Mouse (Mus musculus) kidney, embryonic 16.5 days (tissue): ENCODE measurements around the gene Msi2. TPM values are rescaled to one million over a fixed set of nuclear protein-coding genes. Genes with fewer than 3 reads are reported as not detected.

ENCODE experiments used
- ATAC-seq: fragments of 200-750 bp; cut with Nextera tagmentation; 2 replicates; pipeline ENCODE4 v1.8.0; 2017; ENCODE audit warnings: moderate TSS enrichment; ENCODE audit not compliant: low FRiP score, low TSS enrichment
- H3K27ac ChIP-seq: fragments of 300-500 bp; sonication (generic); 2 replicates; pipeline ENCODE4 v1.5.1; 2014; ENCODE audit warnings: low read length
- H3K27me3 ChIP-seq: fragments of 300-500 bp; sonication (generic); 2 replicates; pipeline ENCODE4 v1.6.1; 2014; ENCODE audit warnings: low read length, control low read depth, mixed read lengths; ENCODE audit not compliant: insufficient read depth
- H3K36me3 ChIP-seq: fragments of 300-500 bp; sonication (generic); 2 replicates; pipeline ENCODE4 v1.6.1; 2014; ENCODE audit warnings: low read length, control low read depth, mixed read lengths; ENCODE audit not compliant: insufficient read depth
- H3K4me1 ChIP-seq: fragments of 300-500 bp; sonication (generic); 2 replicates; pipeline ENCODE4 v1.6.1; 2014; ENCODE audit warnings: low read length, control low read depth, mixed read lengths; ENCODE audit not compliant: insufficient read depth
- H3K4me2 ChIP-seq: fragments of 300-500 bp; sonication (generic); replicated peaks from 2 replicates; pipeline ENCODE4 v1.6.1; 2014; ENCODE audit warnings: low read depth, low read length
- H3K4me3 ChIP-seq: fragments of 300-500 bp; sonication (generic); 2 replicates; pipeline ENCODE4 v1.5.1; 2014; ENCODE audit warnings: mild to moderate bottlenecking, low read length
- H3K9ac ChIP-seq: fragments of 300-500 bp; sonication (generic); replicated peaks from 2 replicates; pipeline ENCODE4 v1.6.1; 2014; ENCODE audit warnings: low read length
- H3K9me3 ChIP-seq: fragments of 300-500 bp; sonication (generic); 2 replicates; pipeline ENCODE4 v1.6.1; 2016; ENCODE audit warnings: low read length, control low read depth
- WGBS: fragments of 180-500 bp; shearing (Covaris S2); extraction: QIAGEN DNeasy Blood & Tissue Kit; methylation state at CpG from one replicate; pipeline ENCODE4 v1.1.7; 2014; 5-methylcytosine and 5-hydroxymethylcytosine counted together
- polyA plus RNA-seq: library from polyadenylated mRNA; unstranded; fragments of >200 nt; fragmentation: Nextera tagmentation; extraction: Ambion mirVana; gene quantifications from 2 replicates; pipeline ENCODE4 v1.2.1, GENCODE M21; 2015

Msi2 gene
- polyA plus RNA-seq, 1 experiment from 2014 or later, result 24.3 TPM

GRCm38 (mm10) chr11:88623671-88624070, 94.6 kb downstream of the Msi2 start:
- Histone ChIP-seq H3K36me3 (no peaks in the 10 kb centered on the region), H3K9ac (0 out of 2 replicates have a peak overlapping the region, but pooled peaks have one; percentile 25), H3K4me1 (peaks cover 99% of the 10 kb centered on the region), H3K4me2 (no peak overlapping the region), H3K27me3 (no peaks in the 10 kb centered on the region), H3K4me3 (no peak overlapping the region), H3K9me3 (no peaks in the 10 kb centered on the region), H3K27ac (peak overlapping the region; percentile 86; the same call in 1 of the 2 replicates)
- 52% methylated on average over 6 of the region's 6 CpGs for WGBS
- no peak for ATAC-seq

- Histone ChIP-seq H3K9ac (no peak overlapping the region), H3K4me3 (no peak overlapping the region), H3K9me3 (no peaks in the 10 kb centered on the region), H3K27me3 (no peaks in the 10 kb centered on the region), H3K4me1 (peaks cover 99% of the 10 kb centered on the region), H3K36me3 (no peaks in the 10 kb centered on the region), H3K4me2 (no peak overlapping the region), H3K27ac (peak overlapping the region; percentile 86)
- WGBS, result 41% methylated on average over 6 of the region's 6 CpGs
- ATAC-seq, result no peak
Observed at GRCm38 (mm10) chr11:88622496-88622895, 95.8 kb downstream of the Msi2 start.

GRCm38 (mm10) chr11:88621789-88622188, 96.5 kb downstream of the Msi2 start:
- peak overlapping the region; percentile 86 for H3K27ac ChIP-seq
- 57% methylated on average over 4 of the region's 4 CpGs for WGBS
- ATAC-seq, result no peak

GRCm38 (mm10) chr11:88620158-88620973, 97.9 kb downstream of the Msi2 start:
- H3K4me2 ChIP-seq, result peak overlapping the region; percentile 8; the same call in 1 of the 2 replicates
- 8% methylated on average over 15 of the region's 15 CpGs for WGBS
- peaks cover 88% of the 10 kb centered on the region for H3K4me1 ChIP-seq
- no peak overlapping the region; the same call in 1 of the 2 replicates for H3K4me3 ChIP-seq
- ATAC-seq, result peak; percentile 57
- no peaks in the 10 kb centered on the region; the same call in 1 of the 2 replicates for H3K36me3 ChIP-seq
- H3K9me3 ChIP-seq, result no peaks in the 10 kb centered on the region
- H3K27ac ChIP-seq, result peak overlapping the region; percentile 85
- H3K27me3 ChIP-seq, result no peaks in the 10 kb centered on the region
- H3K9ac ChIP-seq, result peak overlapping the region; percentile 1; the same call in 1 of the 2 replicates

More at GRCm38 (mm10) chr11:88621789-88622188, 96.5 kb downstream of the Msi2 start:
- Histone ChIP-seq H3K36me3 (no peaks in the 10 kb centered on the region), H3K27me3 (no peaks in the 10 kb centered on the region), H3K9me3 (no peaks in the 10 kb centered on the region), H3K4me3 (no peak overlapping the region), H3K9ac (0 out of 2 replicates have a peak overlapping the region, but pooled peaks have one; percentile 29), H3K4me2 (no peak overlapping the region), H3K4me1 (peaks cover 99% of the 10 kb centered on the region)

GRCm38 (mm10) chr11:88619468-88620157, 98.7 kb downstream of the Msi2 start:
- 38% methylated on average over 9 of the region's 9 CpGs for WGBS

GRCm38 (mm10) chr11:88618732-88619309, 99.5 kb downstream of the Msi2 start:
- 0 out of 2 replicates have a peak overlapping the region, but pooled peaks have one; percentile 8 for H3K4me2 ChIP-seq
- H3K27me3 ChIP-seq, result no peaks in the 10 kb centered on the region
- no peak overlapping the region; the same call in 1 of the 2 replicates for H3K9ac ChIP-seq
- no peak overlapping the region for H3K4me3 ChIP-seq
- WGBS, result 18% methylated on average over 9 of the region's 9 CpGs
- peaks cover 88% of the 10 kb centered on the region for H3K4me1 ChIP-seq
- H3K9me3 ChIP-seq, result no peaks in the 10 kb centered on the region
- H3K36me3 ChIP-seq, result no peaks in the 10 kb centered on the region; the same call in 1 of the 2 replicates
- peak; percentile 58 for ATAC-seq
- H3K27ac ChIP-seq, result peak overlapping the region; percentile 85

More at GRCm38 (mm10) chr11:88619468-88620157, 98.7 kb downstream of the Msi2 start:
- Histone ChIP-seq H3K9me3 (no peaks in the 10 kb centered on the region), H3K4me2 (peak overlapping the region; percentile 8; the same call in 1 of the 2 replicates), H3K4me1 (peaks cover 88% of the 10 kb centered on the region), H3K9ac (no peak overlapping the region), H3K27me3 (no peaks in the 10 kb centered on the region), H3K4me3 (no peak overlapping the region; the same call in 1 of the 2 replicates), H3K36me3 (no peaks in the 10 kb centered on the region; the same call in 1 of the 2 replicates), H3K27ac (peak overlapping the region; percentile 85)
- peak; percentile 32 for ATAC-seq

GRCm38 (mm10) chr11:88618005-88618501, 100.3 kb downstream of the Msi2 start:
- peak overlapping the region; percentile 27; the same call in 1 of the 2 replicates for H3K9ac ChIP-seq
- H3K36me3 ChIP-seq, result no peaks in the 10 kb centered on the region; the same call in 1 of the 2 replicates
- H3K4me1 ChIP-seq, result peaks cover 88% of the 10 kb centered on the region
- ATAC-seq, result peak; percentile 47
- no peaks in the 10 kb centered on the region for H3K27me3 ChIP-seq
- H3K27ac ChIP-seq, result peak overlapping the region; percentile 85
- H3K4me2 ChIP-seq, result peak overlapping the region; percentile 36
- H3K9me3 ChIP-seq, result no peaks in the 10 kb centered on the region
- H3K4me3 ChIP-seq, result no peak overlapping the region
- 25% methylated on average over 15 of the region's 16 CpGs for WGBS

GRCm38 (mm10) chr11:88617380-88617779, 100.9 kb downstream of the Msi2 start:
- peaks cover 89% of the 10 kb centered on the region for H3K4me1 ChIP-seq
- no peaks in the 10 kb centered on the region; the same call in 1 of the 2 replicates for H3K36me3 ChIP-seq
- 65% methylated on average over 11 of the region's 11 CpGs for WGBS
- no peak for ATAC-seq
- no peaks in the 10 kb centered on the region for H3K27me3 ChIP-seq
- peak overlapping the region; percentile 85 for H3K27ac ChIP-seq
- H3K9me3 ChIP-seq, result no peaks in the 10 kb centered on the region
- H3K4me3 ChIP-seq, result no peak overlapping the region
- peak overlapping the region; percentile 36 for H3K4me2 ChIP-seq
- H3K9ac ChIP-seq, result no peak overlapping the region; the same call in 1 of the 2 replicates
